Mouse (Mus musculus): ENCODE measurements around the gene Mesp1.

The Mesp1 gene

DNA sequence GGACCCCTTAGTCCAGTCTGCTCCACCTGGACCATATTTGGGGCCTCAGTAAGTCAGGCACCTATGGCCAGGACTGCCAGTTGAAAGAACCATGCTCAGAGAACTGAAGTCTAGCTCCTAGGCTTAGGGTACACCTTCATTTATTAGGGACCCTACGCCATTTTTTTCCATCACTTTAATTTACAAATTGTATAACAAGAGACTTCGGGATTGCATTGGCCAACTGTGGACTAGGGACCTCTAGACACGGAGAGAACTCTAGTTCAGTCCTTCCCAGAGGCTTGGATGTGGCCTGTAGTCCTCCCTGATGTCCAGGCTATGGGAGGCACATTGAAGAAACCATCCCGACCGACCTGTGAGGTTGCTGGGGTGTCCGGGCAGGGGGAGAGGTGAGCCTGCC, at the start of gene Mesp1:
TSS of gene Mesp1 (minus strand) at position 101 of the 400 bp plus-strand sequence.
- DNase-seq (ENCODE audit: low read depth, low spot score), result no peak

GRCm38 (mm10) chr7:79842163-79842562, 48.6 kb upstream of the Mesp1 start:
- DNase-seq (ENCODE audit: low read depth, low spot score), result no peak

DNA sequence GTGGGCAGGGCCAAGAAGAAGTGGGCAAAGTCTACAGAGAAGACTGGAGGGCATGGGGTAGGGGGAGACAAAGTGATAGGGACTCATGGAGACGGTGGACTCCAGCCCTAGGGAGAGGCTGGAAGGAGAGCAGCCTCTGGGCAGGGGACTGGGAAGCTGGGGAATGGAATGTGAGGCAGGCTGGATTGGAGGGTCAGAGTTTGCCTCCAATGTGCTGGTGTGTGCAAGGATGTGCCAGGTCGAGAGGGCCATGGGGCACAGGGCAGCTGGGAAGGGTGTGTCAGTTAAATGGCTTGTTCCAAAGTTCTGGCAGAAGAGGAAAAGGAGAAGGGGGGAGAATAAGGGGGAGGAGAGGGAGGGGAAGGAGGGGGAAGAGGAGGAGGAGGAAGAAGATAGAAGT, 43.7 kb upstream of the Mesp1 start:
- DNase-seq (ENCODE audit: low read depth, low spot score), result no peak

- DNase-seq (ENCODE audit: low read depth, low spot score), result no peak
Measured at GRCm38 (mm10) chr7:79835196-79835595, 41.6 kb upstream of the Mesp1 start.

DNA sequence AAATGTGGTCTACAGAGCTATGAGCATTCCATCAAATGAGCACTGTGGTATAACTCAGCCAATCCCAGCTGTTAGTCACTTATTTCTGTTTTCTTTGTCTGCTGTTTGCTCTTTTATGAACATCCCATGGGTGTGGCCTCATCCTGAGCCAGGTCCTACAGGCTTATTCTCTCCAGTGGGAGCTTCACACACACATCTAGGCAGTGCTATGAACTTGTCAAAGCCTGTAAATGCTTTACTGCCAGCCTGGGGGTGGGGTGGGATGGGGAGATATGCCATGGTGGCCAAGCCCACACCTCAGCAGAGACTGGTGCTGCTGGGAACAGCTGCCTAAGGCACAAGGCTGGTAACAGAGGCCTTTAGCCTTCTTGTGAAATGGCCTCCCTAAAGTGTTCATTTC, 39.4 kb upstream of the Mesp1 start:
- DNase-seq (ENCODE audit: low read depth, low spot score), result no peak

- DNase-seq (ENCODE audit: low read depth, low spot score), result no peak
Measured at GRCm38 (mm10) chr7:79831585-79831984, 38.0 kb upstream of the Mesp1 start.

DNA sequence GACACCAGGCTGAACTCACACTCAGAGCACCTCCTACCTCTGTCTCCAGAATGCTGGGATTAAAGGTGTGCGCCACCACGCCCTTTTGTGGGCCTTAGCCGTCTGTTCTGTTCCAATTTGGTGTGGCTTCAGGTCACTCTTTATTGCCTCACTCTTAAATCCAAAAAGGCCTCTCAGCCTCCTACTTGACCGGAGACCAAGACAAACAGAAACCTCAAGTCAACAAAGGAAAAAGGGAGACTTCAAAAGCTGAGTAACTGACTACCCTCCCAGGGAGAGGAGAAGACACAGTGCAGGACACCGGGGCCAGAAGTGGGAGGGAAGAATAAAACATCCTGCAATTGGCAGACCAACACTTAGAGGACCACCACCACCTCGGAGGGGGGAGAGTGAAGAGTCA, 37.6 kb upstream of the Mesp1 start:
- no peak for DNase-seq (ENCODE audit: low read depth, low spot score)

DNA sequence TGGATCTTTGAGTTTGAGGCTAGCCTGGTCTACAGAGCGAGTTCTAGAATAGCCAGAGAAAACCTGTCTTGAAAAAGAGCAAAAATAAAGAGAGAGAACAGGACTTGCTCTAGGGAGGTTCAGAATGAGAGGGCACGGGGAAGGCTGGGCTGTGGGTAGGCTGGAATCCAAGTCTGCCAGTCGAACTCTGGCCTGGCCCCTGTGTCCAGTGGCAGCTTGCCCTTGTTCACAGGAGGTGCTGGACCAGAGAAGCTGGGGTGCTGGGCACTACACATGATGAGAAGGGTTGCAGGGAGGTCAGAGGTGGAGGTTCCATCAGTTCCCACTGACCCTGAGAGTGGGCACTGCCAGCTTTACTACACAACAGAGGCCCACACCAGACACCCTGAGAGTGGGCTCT, 34.8 kb upstream of the Mesp1 start:
- no peak for DNase-seq (ENCODE audit: low read depth, low spot score)

DNA sequence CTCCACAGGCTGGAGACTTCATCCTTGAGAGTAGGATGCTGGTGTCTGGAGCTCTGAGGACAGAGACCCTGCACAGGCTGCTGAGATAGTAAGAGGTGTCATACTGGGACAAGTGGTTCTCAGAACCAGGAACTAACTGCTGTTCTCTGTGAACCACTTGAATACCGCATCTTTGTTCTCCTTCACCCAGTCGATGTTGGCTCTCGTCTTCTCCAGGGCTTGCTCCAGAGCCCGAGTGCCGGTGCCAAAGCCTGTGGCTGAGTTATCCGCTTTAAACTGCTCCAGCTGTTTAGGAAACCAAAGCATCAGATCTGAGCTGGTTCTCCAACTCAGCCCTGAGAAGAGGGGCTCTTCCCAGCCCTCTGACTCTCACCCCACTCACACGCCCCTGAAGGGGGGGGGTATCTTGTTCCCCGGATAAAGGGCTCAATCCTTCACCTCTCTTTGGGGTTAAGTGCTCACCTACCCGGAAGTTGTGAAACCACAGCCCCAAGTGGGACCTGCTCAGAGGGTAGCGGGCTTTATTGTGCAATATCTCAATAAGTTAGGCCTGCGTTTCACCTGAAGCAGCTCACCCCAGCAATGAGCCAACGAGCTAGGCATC, 28.6 kb upstream of the Mesp1 start:
- no peak for DNase-seq (ENCODE audit: low read depth, low spot score)

DNA sequence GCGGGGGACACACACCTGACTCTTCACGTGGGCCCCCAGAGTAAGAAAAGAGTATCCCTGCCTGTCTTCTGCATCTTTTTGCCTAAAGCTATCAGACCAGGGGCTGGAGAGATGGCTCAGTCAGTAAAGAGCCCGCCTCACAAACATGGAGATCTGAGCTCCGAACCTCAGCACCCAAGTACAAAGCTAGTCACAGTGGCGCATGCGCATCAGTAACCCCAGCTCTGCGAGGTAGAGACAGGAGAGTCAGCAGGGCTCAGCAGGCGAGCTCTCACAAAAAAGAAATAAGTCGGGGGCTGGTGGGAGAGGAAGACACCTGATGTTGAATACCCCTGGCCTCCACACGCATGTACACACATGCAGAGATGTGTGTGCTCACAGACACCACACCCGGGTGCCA, 26.4 kb upstream of the Mesp1 start:
- DNase-seq (ENCODE audit: low read depth, low spot score), result no peak

DNA sequence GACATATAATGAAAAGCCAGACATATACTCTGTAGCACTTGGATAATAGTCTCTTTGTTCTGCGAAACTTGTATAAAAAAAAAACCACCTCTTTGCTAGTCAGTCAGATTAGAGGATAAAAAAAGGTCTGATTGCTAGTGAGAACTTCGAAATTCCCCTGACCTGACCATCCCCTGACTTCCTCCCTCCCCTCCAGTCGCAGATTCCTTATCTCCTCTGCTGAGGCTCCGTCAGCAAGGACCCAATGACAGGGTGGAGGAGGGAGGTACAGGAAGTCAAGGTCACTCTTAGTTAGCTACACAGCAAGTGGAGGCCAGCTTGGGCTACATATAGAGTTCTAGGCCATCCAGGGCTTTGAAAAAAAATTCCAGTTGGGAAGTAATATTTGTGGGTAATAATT, 25.9 kb upstream of the Mesp1 start:
- no peak for DNase-seq (ENCODE audit: low read depth, low spot score)

DNA sequence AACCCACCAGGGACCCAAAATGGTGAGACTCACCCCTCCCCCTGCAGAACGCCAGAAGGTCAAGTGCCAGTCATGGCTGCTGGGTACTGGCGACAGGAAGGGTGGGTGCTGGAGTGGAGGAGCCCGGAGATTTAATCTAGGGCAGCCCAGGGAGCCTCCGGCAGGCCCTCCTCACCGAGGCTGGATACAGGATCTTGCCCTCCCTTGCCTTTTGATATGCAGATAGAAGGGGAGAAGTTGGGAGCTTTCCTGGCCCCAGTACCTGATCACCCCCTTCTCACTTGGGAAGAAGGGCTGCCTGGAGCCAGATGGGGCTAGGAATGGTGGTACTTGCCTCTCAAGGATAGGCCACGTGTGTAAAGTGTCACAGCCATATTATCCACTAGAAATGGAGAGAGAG, 24.7 kb upstream of the Mesp1 start:
- no peak for DNase-seq (ENCODE audit: low read depth, low spot score)

GRCm38 (mm10) chr7:79813409-79813808, 19.8 kb upstream of the Mesp1 start:
- DNase-seq (ENCODE audit: low read depth, low spot score), result no peak

DNA sequence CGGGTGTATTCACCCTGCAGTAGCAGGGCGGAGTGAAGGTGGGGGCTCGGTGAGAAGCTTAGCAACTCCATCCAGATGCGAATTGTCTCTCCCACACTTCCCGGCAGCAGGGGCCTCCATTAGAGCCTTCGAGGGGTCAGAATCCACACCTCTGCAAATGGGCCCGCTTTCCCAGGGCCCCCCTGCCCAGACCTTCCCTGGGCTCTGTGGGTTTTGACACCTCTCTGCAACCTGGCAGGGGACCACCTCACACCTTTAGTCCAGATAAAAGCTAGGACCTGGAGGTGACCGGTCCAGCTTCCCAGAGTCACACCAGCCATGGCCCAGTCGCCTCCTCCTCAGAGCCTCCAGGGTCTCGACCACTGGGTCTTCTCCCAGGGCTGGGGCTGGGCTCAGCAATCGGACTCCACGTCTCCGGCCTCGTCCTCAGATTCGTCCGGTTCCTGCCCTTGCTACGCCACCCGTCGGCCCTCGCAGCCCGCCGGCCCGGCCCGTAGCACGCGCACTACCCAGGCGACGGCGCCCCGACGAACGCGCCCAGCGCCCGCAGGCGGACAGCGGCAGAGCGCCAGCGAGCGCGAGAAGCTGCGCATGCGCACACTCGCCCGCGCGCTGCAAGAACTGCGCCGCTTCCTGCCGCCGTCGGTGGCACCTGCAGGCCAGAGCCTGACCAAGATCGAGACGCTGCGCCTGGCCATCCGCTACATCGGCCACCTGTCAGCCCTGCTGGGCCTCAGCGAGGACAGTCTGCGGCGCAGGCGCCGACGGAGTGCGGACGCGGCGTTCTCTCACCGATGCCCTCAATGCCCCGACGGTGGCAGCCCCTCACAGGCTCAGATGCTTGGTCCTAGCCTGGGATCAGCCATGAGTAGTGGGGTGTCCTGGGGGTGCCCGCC, 17.3 kb upstream of the Mesp1 start, which contains the start of gene Mesp2:
TSS of gene Mesp2 (plus strand) at position 117 of the 896 bp plus-strand sequence.
- no peak for DNase-seq (ENCODE audit: low read depth, low spot score)

GRCm38 (mm10) chr7:79808561-79808960, 15.0 kb upstream of the Mesp1 start:
- no peak for DNase-seq (ENCODE audit: low read depth, low spot score)

DNA sequence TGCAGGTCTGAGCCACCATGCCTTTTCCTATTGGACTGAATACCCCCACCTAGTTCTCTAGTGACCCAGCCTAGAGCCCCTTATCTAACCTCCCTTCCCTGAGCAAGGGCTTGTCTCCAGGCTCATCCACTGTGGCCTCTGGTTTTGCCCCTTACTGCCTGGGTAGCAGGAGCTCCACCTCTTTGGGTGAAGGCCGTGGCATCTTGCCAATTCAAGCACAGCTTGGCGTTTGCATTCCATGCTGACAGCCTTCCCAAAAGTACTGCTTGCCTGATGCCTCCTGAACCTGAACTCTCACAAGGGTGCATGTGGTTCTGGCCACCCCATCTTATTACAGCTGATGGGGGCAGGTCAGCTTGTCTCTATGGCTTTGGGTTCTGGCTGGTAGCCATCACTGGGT, 10.3 kb upstream of the Mesp1 start:
- no peak for DNase-seq (ENCODE audit: low read depth, low spot score)

GRCm38 (mm10) chr7:79802037-79802436, 8.4 kb upstream of the Mesp1 start:
- DNase-seq (ENCODE audit: low read depth, low spot score), result no peak

- DNase-seq (ENCODE audit: low read depth, low spot score), result no peak
Measured at GRCm38 (mm10) chr7:79801391-79801790, 7.8 kb upstream of the Mesp1 start.

DNA sequence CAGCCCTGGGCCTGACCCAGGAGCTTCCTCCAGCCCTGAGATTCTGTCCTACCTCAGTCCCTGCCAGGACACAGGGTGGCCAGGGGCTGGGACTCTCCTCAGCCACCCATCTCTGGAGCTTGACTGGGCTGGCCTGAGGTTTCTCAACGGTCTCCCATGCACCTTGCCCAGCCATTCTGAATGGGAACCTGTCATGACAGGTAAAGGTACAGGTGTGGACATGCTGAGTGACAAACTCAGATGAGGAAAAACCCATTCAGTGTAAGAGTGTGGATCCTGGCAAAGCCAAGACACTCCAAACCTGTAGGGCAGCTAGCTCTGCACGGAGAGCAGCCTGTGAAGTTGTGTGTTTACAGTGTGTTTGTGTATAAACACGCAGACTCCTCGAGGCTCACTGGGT, 6.7 kb upstream of the Mesp1 start:
- no peak for DNase-seq (ENCODE audit: low read depth, low spot score)

DNA sequence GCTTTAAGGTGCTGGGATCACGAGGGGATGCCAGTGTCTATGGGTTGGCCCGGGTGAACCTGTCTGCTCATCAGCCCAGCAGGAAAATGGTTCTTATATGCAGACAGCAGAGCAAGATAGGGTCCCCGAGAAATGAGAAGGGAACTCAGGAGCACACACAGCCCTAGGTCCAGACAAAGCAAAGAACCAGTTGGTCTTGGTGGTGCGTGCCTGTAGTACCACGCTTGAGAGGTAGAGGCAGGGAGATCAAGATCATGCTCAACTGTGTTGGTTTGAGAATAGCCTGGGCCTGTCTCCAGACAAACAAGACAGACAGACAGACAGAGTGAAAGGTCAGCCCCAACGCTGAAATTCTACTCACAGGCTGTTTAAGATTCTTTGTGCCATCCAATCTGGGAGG, 5.9 kb upstream of the Mesp1 start:
- no peak for DNase-seq (ENCODE audit: low read depth, low spot score)

- DNase-seq (ENCODE audit: low read depth, low spot score), result no peak
Measured at GRCm38 (mm10) chr7:79799048-79799447, 5.5 kb upstream of the Mesp1 start.

DNA sequence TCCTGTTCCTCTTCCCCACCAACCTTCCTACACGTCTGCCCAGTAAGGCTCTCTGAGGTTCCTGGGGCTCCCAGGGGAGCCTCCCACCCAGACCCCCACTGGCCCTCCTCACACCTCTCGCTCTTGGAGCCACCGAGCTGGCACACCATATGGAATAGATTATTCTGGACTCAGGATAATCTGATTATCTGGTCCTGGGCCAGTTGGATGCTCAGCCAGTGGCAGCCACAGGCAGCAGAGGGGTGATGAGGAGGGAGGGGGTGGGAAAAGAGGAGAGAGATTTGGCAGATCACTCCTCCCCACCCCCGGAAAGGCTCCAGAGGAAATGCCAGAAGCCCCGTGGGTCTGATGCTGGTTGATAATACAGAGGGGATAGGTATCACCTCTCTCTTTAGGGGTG, 5.0 kb upstream of the Mesp1 start:
- DNase-seq (ENCODE audit: low read depth, low spot score), result no peak
